ENCODE assay signal across 20 mouse cellular contexts in the genomic region with DNA sequence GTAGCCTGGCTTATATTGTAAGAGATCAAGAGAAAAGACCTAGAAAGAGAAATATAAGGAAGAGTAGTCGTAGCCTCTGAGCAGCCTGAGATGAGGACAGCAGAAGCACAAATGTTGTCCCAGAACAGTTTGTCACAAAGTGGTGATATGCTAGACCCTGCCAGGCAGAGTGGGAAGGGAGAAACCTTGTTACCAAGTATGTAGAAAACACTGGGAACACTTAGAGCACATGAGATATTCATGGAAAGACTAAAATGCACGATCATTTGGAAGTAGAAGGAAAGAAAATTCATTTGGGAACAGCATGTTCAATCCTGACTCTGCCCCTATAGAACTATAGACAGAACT.
"Had no signal": no experiment of that assay in that cellular context is flagged by ENCODE, and none has a peak within 500 bp of the region (broad histone marks: within the 10 kb centered on the region; RNA-seq: fewer than 3 reads in every experiment).

No protein-coding gene starts in this region.

- H3K4me1 ChIP-seq: midbrain, embryonic 10.5 days; midbrain, embryonic 12.5 days; neural tube, embryonic 13.5 days; neural tube, embryonic 15.5 days; stomach, embryonic 15.5 days had no signal

- H3K4me3 ChIP-seq: midbrain, embryonic 10.5 days; midbrain, embryonic 12.5 days; myocyte; neural tube, embryonic 13.5 days; neural tube, embryonic 15.5 days; stomach, embryonic 15.5 days had no signal

- DNase-seq: lung, adult 18-20 months; lung, postnatal 10 days; lung, postnatal 4 days; midbrain, embryonic 14.5 days; retina, postnatal 1 day; right cerebral cortex, adult 18-20 months; right cerebral cortex, postnatal 25 days; right cerebral cortex, postnatal 4 days; spleen, adult 18-20 months; thymus, adult 2 months; thymus, postnatal 25 days; thymus, postnatal 4 days had no signal

- H3K9ac ChIP-seq: lung, embryonic 14.5 days; midbrain, embryonic 12.5 days; neural tube, embryonic 13.5 days; neural tube, embryonic 15.5 days; stomach, embryonic 15.5 days had no signal

- H3K4me2 ChIP-seq: lung, embryonic 14.5 days; midbrain, embryonic 12.5 days; neural tube, embryonic 13.5 days; neural tube, embryonic 15.5 days; stomach, embryonic 15.5 days had no signal

- ATAC-seq: midbrain, embryonic 16.5 days had no signal

- H3K27ac ChIP-seq: midbrain, embryonic 10.5 days; midbrain, embryonic 12.5 days; neural tube, embryonic 13.5 days; neural tube, embryonic 15.5 days; stomach, embryonic 15.5 days had no signal

- H3K27me3 ChIP-seq: midbrain, embryonic 12.5 days; neural tube, embryonic 13.5 days; neural tube, embryonic 15.5 days; stomach, embryonic 15.5 days had no signal

- H3K36me3 ChIP-seq: midbrain, embryonic 10.5 days; midbrain, embryonic 12.5 days; neural tube, embryonic 13.5 days; neural tube, embryonic 15.5 days; stomach, embryonic 15.5 days had no signal

- H3K9me3 ChIP-seq: midbrain, embryonic 10.5 days; midbrain, embryonic 12.5 days; neural tube, embryonic 13.5 days; neural tube, embryonic 15.5 days; stomach, embryonic 15.5 days had no signal
